Mouse (Mus musculus): ENCODE measurements around the gene Kctd17. TPM values are rescaled to one million over a fixed set of nuclear protein-coding genes. Genes with fewer than 3 reads are reported as not detected.

The Kctd17 gene
- polyA plus RNA-seq, 1 experiment from 2014 or later = 41.5 TPM

DNA sequence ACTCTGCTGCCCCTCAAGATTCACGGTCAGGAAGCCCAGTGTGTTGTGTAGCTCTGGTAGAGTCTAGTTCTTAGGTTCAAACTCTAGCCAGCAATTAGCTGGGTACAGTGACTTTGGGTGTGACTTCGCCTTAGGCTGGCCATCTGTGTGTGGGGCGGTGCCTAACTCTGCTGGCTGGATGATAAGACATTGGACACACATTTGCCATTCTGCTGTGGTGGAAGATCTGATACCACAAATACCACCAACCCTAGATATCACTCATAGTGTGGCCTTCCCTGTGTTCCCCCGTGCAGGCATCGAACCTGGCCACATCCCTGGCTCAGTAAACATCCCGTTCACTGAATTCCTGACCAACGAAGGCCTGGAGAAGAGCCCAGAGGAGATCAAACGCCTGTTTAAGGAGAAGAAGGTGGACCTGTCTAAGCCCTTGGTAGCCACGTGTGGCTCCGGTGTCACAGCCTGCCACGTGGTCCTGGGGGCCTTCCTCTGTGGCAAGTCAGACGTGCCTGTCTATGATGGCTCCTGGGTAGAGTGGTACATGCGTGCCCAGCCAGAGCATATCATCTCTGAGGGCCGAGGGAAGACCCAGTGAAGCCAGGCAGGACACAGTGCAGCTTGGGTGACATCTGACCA, 15.2 kb upstream of the Kctd17 start:
- Histone ChIP-seq H3K4me2 (replicated peaks; ENCODE audit: low read depth, low read length) (no peak overlapping the region), H3K4me3 (ENCODE audit: low read length) (no peak overlapping the region), H3K9ac (replicated peaks; ENCODE audit: low read length) (no peak overlapping the region), H3K4me1 (ENCODE audit: insufficient read depth, low read length) (peaks cover 24% of the 10 kb centered on the region), H3K36me3 (ENCODE audit: insufficient read depth, low read length) (no peaks in the 10 kb centered on the region), H3K27ac (ENCODE audit: low read length) (no peak overlapping the region), H3K9me3 (ENCODE audit: low read length) (no peaks in the 10 kb centered on the region), H3K27me3 (ENCODE audit: insufficient read depth, low read length) (peaks cover 31% of the 10 kb centered on the region)
- no peak for ATAC-seq (ENCODE audit: low FRiP score, low TSS enrichment)
- WGBS = 89% methylated on average over 14 of the region's 14 CpGs

DNA sequence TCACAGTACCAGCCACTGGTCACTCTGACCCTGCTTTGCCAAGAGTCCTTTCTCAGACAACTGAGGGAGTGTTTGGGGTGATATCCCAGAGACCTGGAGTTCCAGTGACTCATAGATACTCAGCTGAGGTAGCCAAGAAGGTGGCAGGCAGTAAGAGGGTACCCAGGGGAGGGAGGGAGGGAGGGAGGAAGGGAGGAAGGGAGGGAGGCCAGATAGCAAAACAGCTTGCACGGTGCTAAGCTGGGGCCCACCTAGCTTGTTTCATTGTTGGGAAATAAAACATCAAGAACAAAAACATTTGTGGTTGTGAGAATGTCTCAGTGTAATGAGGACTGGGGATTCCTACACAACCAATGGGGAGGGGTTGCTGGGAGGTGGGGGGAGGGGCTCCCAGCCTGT, 14.6 kb upstream of the Kctd17 start:
- Histone ChIP-seq H3K27ac (ENCODE audit: low read length) (no peak overlapping the region), H3K9me3 (ENCODE audit: low read length) (no peaks in the 10 kb centered on the region), H3K9ac (replicated peaks; ENCODE audit: low read length) (no peak overlapping the region), H3K4me3 (ENCODE audit: low read length) (no peak overlapping the region), H3K4me1 (ENCODE audit: insufficient read depth, low read length) (peaks cover 24% of the 10 kb centered on the region), H3K27me3 (ENCODE audit: insufficient read depth, low read length) (peaks cover 30% of the 10 kb centered on the region), H3K4me2 (replicated peaks; ENCODE audit: low read depth, low read length) (no peak overlapping the region), H3K36me3 (ENCODE audit: insufficient read depth, low read length) (no peaks in the 10 kb centered on the region)
- 47% methylated on average over 1 of the region's 1 CpGs for WGBS
- ATAC-seq (ENCODE audit: low FRiP score, low TSS enrichment) = no peak

DNA sequence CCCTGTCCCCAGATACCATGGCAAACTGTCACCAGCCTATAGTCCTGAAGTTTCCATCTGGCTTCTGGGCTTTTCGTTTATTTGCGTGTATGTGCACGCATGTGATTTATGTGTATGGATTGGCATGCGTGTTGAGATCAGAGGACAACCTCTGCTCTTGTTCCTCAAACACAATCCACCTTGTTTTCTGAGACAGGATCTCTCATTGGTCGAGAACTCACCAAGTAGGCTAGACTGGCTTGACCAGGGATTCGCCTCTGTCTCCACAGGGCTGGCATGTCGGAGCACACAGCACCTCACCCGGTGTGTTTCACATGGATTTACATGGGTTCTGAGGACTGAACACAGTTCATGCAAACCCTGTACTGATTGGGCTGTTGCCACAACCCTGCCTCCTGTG, 14.2 kb upstream of the Kctd17 start:
- H3K27me3 ChIP-seq (ENCODE audit: insufficient read depth, low read length) = peaks cover 25% of the 10 kb centered on the region

DNA sequence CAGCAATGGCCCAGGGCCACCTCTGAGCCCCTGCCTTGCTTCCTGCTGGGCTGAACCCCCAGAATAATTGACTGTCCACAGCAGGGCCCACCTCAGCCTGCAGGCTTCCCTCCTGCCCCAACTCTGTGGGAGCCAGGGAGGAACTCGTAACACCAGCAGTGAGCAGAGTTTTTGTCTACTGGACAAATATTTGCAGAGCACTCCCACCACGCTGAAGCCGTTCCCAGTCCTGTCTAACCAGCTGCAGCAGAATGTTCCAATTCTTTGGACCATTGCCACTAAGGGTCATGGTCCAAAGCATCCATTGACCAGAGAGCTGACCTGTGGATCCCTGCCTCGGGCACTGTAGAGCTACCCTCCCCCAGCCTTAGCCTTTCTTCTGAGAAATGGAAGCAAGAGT, 11.4 kb upstream of the Kctd17 start:
- H3K9ac ChIP-seq (replicated peaks; ENCODE audit: low read length) = 0 out of 2 replicates have a peak overlapping the region, but pooled peaks have one; percentile 31

More for the DNA sequence above, 14.2 kb upstream of the Kctd17 start:
- 86% methylated on average over 8 of the region's 8 CpGs for WGBS
- Histone ChIP-seq H3K9me3 (ENCODE audit: low read length) (no peaks in the 10 kb centered on the region), H3K27ac (ENCODE audit: low read length) (no peak overlapping the region), H3K4me2 (replicated peaks; ENCODE audit: low read depth, low read length) (no peak overlapping the region), H3K9ac (replicated peaks; ENCODE audit: low read length) (no peak overlapping the region), H3K4me3 (ENCODE audit: low read length) (no peak overlapping the region), H3K36me3 (ENCODE audit: insufficient read depth, low read length) (no peaks in the 10 kb centered on the region), H3K4me1 (ENCODE audit: insufficient read depth, low read length) (peaks cover 24% of the 10 kb centered on the region)
- no peak for ATAC-seq (ENCODE audit: low FRiP score, low TSS enrichment)

DNA sequence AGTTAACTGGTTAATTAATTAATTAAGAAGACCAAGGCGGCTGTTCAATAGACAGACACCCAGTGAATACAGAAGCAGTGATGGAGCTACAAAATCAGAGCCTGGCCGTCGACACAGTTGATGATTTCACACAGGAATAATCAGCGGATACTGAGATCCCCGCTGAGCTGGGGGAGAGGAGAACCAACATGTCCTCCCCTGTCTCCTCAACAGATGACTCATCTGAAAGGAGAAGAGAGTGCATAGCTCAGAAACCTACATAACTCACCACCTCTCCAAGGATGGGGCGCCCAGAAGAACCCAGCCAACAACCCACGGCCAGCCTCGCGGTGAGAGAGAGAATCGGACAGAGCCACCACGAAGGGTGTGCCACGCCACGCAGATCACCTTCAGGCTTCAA, 8.0 kb upstream of the Kctd17 start:
- ATAC-seq (ENCODE audit: low FRiP score, low TSS enrichment) = no peak
- no peaks in the 10 kb centered on the region for H3K36me3 ChIP-seq (ENCODE audit: insufficient read depth, low read length)
- WGBS = 77% methylated on average over 13 of the region's 13 CpGs

More for the DNA sequence above, 11.4 kb upstream of the Kctd17 start:
- no peak overlapping the region for H3K4me3 ChIP-seq (ENCODE audit: low read length)
- peaks cover under 1% of the 10 kb centered on the region; the same call in 1 of the 2 replicates for H3K27me3 ChIP-seq (ENCODE audit: insufficient read depth, low read length)
- H3K27ac ChIP-seq (ENCODE audit: low read length) = peak overlapping the region; percentile 90
- H3K36me3 ChIP-seq (ENCODE audit: insufficient read depth, low read length) = no peaks in the 10 kb centered on the region
- no peaks in the 10 kb centered on the region for H3K9me3 ChIP-seq (ENCODE audit: low read length)
- 10% methylated on average over 4 of the region's 4 CpGs for WGBS
- H3K4me1 ChIP-seq (ENCODE audit: insufficient read depth, low read length) = peaks cover 12% of the 10 kb centered on the region
- ATAC-seq (ENCODE audit: low FRiP score, low TSS enrichment) = peak; percentile 88
- no peak overlapping the region for H3K4me2 ChIP-seq (replicated peaks; ENCODE audit: low read depth, low read length)

DNA sequence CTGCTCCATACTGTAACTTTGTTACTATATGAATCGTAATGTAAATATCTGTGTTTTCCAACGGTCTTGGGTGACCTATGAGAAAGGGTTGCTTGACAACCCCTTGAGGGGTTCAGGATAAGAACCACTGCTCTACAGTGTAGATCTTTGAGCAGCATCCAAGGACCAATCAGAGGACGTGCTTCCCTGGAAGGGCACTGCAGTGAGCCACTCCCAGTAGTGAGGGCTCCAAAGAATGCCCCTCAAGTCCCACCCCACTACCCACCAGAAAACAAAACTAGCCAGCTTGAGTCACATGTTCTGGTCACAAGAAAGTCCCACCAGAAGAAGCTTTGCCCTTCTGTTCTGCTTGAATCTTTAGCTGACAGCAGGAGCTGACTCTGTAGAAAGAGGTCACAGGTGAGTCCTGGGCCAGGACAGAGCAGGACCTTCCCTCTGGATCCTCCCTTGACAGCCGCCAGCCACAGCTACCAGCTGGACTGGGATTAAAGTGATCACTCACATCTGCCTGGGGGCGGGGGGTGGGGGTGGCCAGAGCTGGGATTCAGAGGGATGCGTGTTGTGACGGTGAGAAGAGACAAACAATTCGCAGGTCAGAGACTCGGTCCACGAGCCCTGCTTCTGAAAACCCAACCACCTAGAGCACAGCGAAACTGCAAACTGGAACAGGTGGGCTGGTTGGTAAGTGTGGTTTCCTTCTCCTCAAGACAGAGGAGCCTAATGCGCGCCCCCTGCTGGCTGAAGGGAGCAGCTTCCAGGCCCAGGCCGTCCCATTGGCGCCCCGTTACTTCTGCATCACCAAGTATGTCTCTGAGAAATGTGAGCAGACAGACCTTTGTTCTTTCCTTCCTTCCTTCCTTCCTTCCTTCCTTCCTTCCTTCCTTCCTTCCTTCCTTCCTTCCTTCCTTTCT, 6.1 kb upstream of the Kctd17 start:
- ATAC-seq (ENCODE audit: low FRiP score, low TSS enrichment) = peak; percentile 84
- Histone ChIP-seq H3K4me3 (ENCODE audit: low read length) (no peak overlapping the region), H3K27ac (ENCODE audit: low read length) (no peak overlapping the region), H3K27me3 (ENCODE audit: insufficient read depth, low read length) (no peaks in the 10 kb centered on the region), H3K9me3 (ENCODE audit: low read length) (no peaks in the 10 kb centered on the region), H3K36me3 (ENCODE audit: insufficient read depth, low read length) (no peaks in the 10 kb centered on the region), H3K9ac (replicated peaks; ENCODE audit: low read length) (no peak overlapping the region), H3K4me2 (replicated peaks; ENCODE audit: low read depth, low read length) (no peak overlapping the region; the same call in 1 of the 2 replicates), H3K4me1 (ENCODE audit: insufficient read depth, low read length) (no peaks in the 10 kb centered on the region; the same call in 1 of the 2 replicates)
- WGBS = 15% methylated on average over 16 of the region's 16 CpGs

More for the DNA sequence above, 8.0 kb upstream of the Kctd17 start:
- H3K27me3 ChIP-seq (ENCODE audit: insufficient read depth, low read length) = no peaks in the 10 kb centered on the region
- no peaks in the 10 kb centered on the region for H3K9me3 ChIP-seq (ENCODE audit: low read length)
- H3K9ac ChIP-seq (replicated peaks; ENCODE audit: low read length) = no peak overlapping the region
- H3K27ac ChIP-seq (ENCODE audit: low read length) = no peak overlapping the region
- no peak overlapping the region for H3K4me3 ChIP-seq (ENCODE audit: low read length)
- H3K4me1 ChIP-seq (ENCODE audit: insufficient read depth, low read length) = peaks cover 12% of the 10 kb centered on the region
- H3K4me2 ChIP-seq (replicated peaks; ENCODE audit: low read depth, low read length) = no peak overlapping the region

DNA sequence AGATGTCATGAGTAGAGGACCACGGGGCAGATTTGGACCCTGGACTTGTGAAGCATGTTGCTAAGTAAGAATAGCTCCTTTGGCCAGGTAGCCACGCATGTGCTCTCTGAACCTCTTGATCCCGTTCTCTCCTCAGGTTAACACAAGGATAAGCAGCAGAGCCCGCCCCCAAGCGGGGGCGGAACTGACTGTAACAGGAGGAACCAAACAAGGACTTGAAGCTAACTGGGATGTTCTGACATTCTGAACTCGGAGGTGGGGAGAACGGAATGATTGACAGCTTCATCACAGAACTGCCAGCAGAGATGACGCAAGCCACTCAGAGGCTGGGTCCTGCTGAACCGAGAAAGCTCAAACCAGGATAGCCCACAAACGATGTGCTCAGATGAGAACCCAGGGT, 3.9 kb upstream of the Kctd17 start:
- H3K9me3 ChIP-seq (ENCODE audit: low read length) = no peaks in the 10 kb centered on the region
- no peak for ATAC-seq (ENCODE audit: low FRiP score, low TSS enrichment)
- H3K27ac ChIP-seq (ENCODE audit: low read length) = no peak overlapping the region
- H3K9ac ChIP-seq (replicated peaks; ENCODE audit: low read length) = no peak overlapping the region
- H3K36me3 ChIP-seq (ENCODE audit: insufficient read depth, low read length) = no peaks in the 10 kb centered on the region
- no peaks in the 10 kb centered on the region for H3K27me3 ChIP-seq (ENCODE audit: insufficient read depth, low read length)
- H3K4me3 ChIP-seq (ENCODE audit: low read length) = no peak overlapping the region
- 18% methylated on average over 11 of the region's 11 CpGs for WGBS
- no peak overlapping the region for H3K4me2 ChIP-seq (replicated peaks; ENCODE audit: low read depth, low read length)
- peaks cover 11% of the 10 kb centered on the region for H3K4me1 ChIP-seq (ENCODE audit: insufficient read depth, low read length)

DNA sequence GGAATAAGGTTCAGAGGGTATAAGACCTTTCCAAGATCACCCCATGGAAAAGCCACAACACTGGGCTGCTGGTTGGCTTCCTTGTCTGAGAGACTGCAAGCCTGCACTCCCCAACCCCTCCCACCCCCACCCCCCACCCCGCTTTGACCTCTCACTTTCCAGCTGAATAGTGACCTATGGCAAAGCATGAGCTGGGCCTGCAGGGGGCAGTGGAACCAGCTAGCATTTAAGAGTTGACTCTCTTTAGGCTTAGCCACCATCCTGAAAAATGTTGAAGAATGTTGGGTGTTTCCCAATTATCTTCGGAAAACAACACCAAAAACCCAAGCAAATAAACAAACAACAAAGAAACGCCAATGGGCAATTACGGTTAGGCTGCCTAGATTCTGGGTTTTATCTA, 3.1 kb upstream of the Kctd17 start:
- Histone ChIP-seq H3K4me2 (replicated peaks; ENCODE audit: low read depth, low read length) (no peak overlapping the region), H3K9me3 (ENCODE audit: low read length) (no peaks in the 10 kb centered on the region), H3K4me1 (ENCODE audit: insufficient read depth, low read length) (peaks cover 18% of the 10 kb centered on the region), H3K27ac (ENCODE audit: low read length) (no peak overlapping the region), H3K9ac (replicated peaks; ENCODE audit: low read length) (no peak overlapping the region), H3K27me3 (ENCODE audit: insufficient read depth, low read length) (no peaks in the 10 kb centered on the region), H3K4me3 (ENCODE audit: low read length) (no peak overlapping the region), H3K36me3 (ENCODE audit: insufficient read depth, low read length) (no peaks in the 10 kb centered on the region)
- WGBS = 74% methylated on average over 4 of the region's 4 CpGs
- ATAC-seq (ENCODE audit: low FRiP score, low TSS enrichment) = no peak

DNA sequence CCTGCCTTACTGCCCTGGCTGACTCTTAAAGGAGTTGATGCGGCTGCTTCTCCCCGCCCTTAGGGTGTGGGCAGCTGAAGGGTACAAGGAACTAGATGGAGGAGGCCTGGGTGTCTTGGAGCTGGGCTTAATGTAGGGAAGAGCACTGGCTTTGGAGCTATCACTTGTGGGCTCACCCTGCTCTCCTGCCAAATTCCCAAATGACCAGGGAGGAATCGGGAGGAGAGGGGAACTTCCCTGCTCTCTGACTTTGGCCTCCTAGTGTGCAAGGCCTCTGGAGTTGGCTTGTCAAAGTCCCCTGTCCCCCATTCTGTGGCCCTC, 735 bp downstream of the Kctd17 start:
- peak overlapping the region; percentile 82 for H3K4me3 ChIP-seq (ENCODE audit: low read length)
- H3K27me3 ChIP-seq (ENCODE audit: insufficient read depth, low read length) = no peaks in the 10 kb centered on the region
- peak overlapping the region; percentile 83 for H3K4me2 ChIP-seq (replicated peaks; ENCODE audit: low read depth, low read length)
- 9% methylated on average over 3 of the region's 3 CpGs for WGBS
- H3K4me1 ChIP-seq (ENCODE audit: insufficient read depth, low read length) = peaks cover 28% of the 10 kb centered on the region
- no peaks in the 10 kb centered on the region for H3K9me3 ChIP-seq (ENCODE audit: low read length)
- H3K9ac ChIP-seq (replicated peaks; ENCODE audit: low read length) = peak overlapping the region; percentile 76
- no peak; the same call in 1 of the 2 replicates for ATAC-seq (ENCODE audit: low FRiP score, low TSS enrichment)
- H3K36me3 ChIP-seq (ENCODE audit: insufficient read depth, low read length) = peaks cover 5% of the 10 kb centered on the region; the same call in 1 of the 2 replicates
- peak overlapping the region; percentile 77 for H3K27ac ChIP-seq (ENCODE audit: low read length)

Measured in kidney, embryonic 16.5 days (tissue).